Mouse (Mus musculus) urinary bladder, adult 18-20 months (tissue): ENCODE data around the gene Sectm1b.

ENCODE experiments used
- DNase-seq, 2 experiments: peaks; one replicate each; pipeline ENCODE4 v3.0.0; 2022; ENCODE audit warnings: low spot score in 2 of 2, mixed read lengths in 2 of 2

The Sectm1b gene

GRCm38 (mm10) chr11:121027259-121027658 lies 36.1 kb downstream of the Sectm1b start:
- DNase-seq: no peak

- DNase-seq: no peak
These were observed 39.2 kb downstream of the Sectm1b start for GRCm38 (mm10) chr11:121024163-121024562.

DNA sequence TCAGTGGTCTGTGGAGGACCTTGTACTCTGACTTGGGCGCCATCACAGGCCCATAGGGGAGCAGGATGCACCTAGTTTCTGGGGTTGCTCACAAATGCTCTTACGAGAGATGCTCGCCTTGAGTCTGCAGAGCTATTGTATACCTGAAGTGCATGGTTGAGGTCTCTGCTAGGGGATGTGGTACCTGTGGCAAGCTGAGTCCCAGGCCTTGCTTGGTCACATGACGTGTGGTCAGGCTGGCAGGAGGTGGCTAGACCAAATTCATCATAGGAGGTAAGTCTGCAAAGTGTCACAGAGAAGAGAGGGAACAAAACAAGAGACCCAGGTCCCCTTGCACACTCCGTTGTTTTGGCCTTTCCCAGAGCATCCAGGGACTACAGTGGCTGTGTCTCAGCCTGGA lies 43.9 kb downstream of the Sectm1b start:
- DNase-seq: no peak

GRCm38 (mm10) chr11:121017703-121018102 lies 45.7 kb downstream of the Sectm1b start:
- peak; percentile 42 to 44 for DNase-seq

- DNase-seq: no peak
These were observed 47.9 kb downstream of the Sectm1b start for GRCm38 (mm10) chr11:121015472-121015871.

GRCm38 (mm10) chr11:121014896-121015300 lies 48.5 kb downstream of the Sectm1b start:
- DNase-seq: no peak

GRCm38 (mm10) chr11:121013656-121014055 lies 49.7 kb downstream of the Sectm1b start:
- no peak for DNase-seq

GRCm38 (mm10) chr11:121010044-121010755 lies 53.2 kb downstream of the Sectm1b start:
- no peak for DNase-seq

DNA sequence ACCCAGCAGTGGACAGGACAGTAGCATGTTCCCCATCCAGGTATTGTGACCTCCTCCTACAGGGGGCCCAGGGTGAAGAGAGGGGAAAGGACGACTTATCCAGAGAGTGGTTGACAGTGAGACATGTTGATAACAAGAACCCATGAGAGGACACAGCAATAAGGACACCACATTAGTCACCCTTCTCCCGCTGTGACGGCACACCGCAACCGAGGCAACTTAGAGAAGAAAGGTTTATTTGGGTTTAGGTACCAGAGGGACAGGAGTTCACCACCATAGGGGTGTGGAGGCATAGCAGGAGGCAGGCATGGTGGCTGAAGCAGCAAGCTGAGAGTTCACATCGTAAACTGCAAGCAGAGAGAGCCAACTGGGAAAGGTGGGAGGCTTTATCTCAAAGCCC lies 57.2 kb downstream of the Sectm1b start:
- no peak for DNase-seq

GRCm38 (mm10) chr11:121004281-121004680 lies 59.1 kb downstream of the Sectm1b start:
- no peak for DNase-seq
